Mouse (Mus musculus) liver, embryonic 15.5 days (tissue): Measurements from ENCODE around the gene Plcl2. TPM values are rescaled to one million over a fixed set of nuclear protein-coding genes. Genes with fewer than 3 reads are reported as not detected.

Source experiments
- ATAC-seq: fragments of 200-750 bp; cut with Nextera tagmentation; 2 replicates; pipeline ENCODE4 v1.8.0; 2017; ENCODE audit warnings: moderate number of reproducible peaks, mild to moderate bottlenecking, moderate library complexity; ENCODE audit not compliant: insufficient read depth
- H3K27ac ChIP-seq: fragments of 300-500 bp; sonication (generic); replicated peaks from 2 replicates; pipeline ENCODE4 v1.5.1; 2015; ENCODE audit warnings: mild to moderate bottlenecking, inconsistent platforms
- H3K27me3 ChIP-seq: fragments of 300-500 bp; sonication (generic); 2 replicates; pipeline ENCODE4 v1.6.1; 2015; ENCODE audit warnings: mild to moderate bottlenecking, inconsistent platforms
- H3K36me3 ChIP-seq: fragments of 300-500 bp; sonication (generic); replicated peaks from 2 replicates; pipeline ENCODE4 v1.6.1; 2015; ENCODE audit warnings: moderate library complexity, mild to moderate bottlenecking, inconsistent platforms
- H3K4me1 ChIP-seq: fragments of 300-500 bp; sonication (generic); replicated peaks from 2 replicates; pipeline ENCODE4 v1.6.1; 2015; ENCODE audit warnings: inconsistent platforms
- H3K4me2 ChIP-seq: fragments of 300-500 bp; sonication (generic); 2 replicates; pipeline ENCODE4 v1.6.1; 2015; ENCODE audit warnings: moderate library complexity, mild to moderate bottlenecking, inconsistent platforms
- H3K4me3 ChIP-seq: fragments of 300-500 bp; sonication (generic); replicated peaks from 2 replicates; pipeline ENCODE4 v1.5.1; 2015; ENCODE audit warnings: mild to moderate bottlenecking, inconsistent platforms
- H3K9ac ChIP-seq: fragments of 300-500 bp; sonication (generic); 2 replicates; pipeline ENCODE4 v1.6.1; 2015; ENCODE audit warnings: moderate library complexity, mild to moderate bottlenecking, inconsistent platforms
- H3K9me3 ChIP-seq: fragments of 300-500 bp; sonication (generic); replicated peaks from 2 replicates; pipeline ENCODE4 v1.6.1; 2016; ENCODE audit warnings: inconsistent platforms
- WGBS: fragments of 180-500 bp; shearing (Covaris S2); methylation state at CpG from one replicate; pipeline ENCODE4 v1.1.7; 2015; ENCODE audit warnings: mixed read lengths; ENCODE audit not compliant: insufficient replicate concordance; 5-methylcytosine and 5-hydroxymethylcytosine counted together
- polyA plus RNA-seq: library from polyadenylated mRNA; unstranded; fragments of >200 nt; fragmentation: Nextera tagmentation; extraction: Ambion mirVana; gene quantifications from 2 replicates; pipeline ENCODE4 v1.2.1, GENCODE M21; 2015

Plcl2 gene
- polyA plus RNA-seq, 1 experiment from 2014 or later: 1.6 TPM

GRCm38 (mm10) chr17:50503075-50503474 is 6.1 kb upstream of the Plcl2 start:
- no peak overlapping the region for H3K4me3 ChIP-seq
- H3K9me3 ChIP-seq: no peaks in the 10 kb centered on the region
- no peak for ATAC-seq
- H3K9ac ChIP-seq: no peak overlapping the region
- H3K27me3 ChIP-seq: peaks cover 8% of the 10 kb centered on the region; the same call in 1 of the 2 replicates
- no peak overlapping the region for H3K27ac ChIP-seq
- no peaks in the 10 kb centered on the region for H3K36me3 ChIP-seq
- 0 out of 2 replicates have a peak, but pooled peaks cover 4% of the 10 kb centered on the region for H3K4me1 ChIP-seq
- WGBS: 67% methylated on average over 7 of the region's 7 CpGs
- no peak overlapping the region for H3K4me2 ChIP-seq

GRCm38 (mm10) chr17:50504070-50504846 is 4.9 kb upstream of the Plcl2 start:
- Histone ChIP-seq H3K27me3 (peaks cover 18% of the 10 kb centered on the region), H3K4me2 (no peak overlapping the region), H3K4me3 (no peak overlapping the region), H3K9me3 (no peaks in the 10 kb centered on the region), H3K4me1 (peaks cover 12% of the 10 kb centered on the region), H3K9ac (no peak overlapping the region), H3K27ac (no peak overlapping the region), H3K36me3 (no peaks in the 10 kb centered on the region)
- WGBS: 34% methylated on average over 6 of the region's 6 CpGs
- ATAC-seq: no peak

DNA sequence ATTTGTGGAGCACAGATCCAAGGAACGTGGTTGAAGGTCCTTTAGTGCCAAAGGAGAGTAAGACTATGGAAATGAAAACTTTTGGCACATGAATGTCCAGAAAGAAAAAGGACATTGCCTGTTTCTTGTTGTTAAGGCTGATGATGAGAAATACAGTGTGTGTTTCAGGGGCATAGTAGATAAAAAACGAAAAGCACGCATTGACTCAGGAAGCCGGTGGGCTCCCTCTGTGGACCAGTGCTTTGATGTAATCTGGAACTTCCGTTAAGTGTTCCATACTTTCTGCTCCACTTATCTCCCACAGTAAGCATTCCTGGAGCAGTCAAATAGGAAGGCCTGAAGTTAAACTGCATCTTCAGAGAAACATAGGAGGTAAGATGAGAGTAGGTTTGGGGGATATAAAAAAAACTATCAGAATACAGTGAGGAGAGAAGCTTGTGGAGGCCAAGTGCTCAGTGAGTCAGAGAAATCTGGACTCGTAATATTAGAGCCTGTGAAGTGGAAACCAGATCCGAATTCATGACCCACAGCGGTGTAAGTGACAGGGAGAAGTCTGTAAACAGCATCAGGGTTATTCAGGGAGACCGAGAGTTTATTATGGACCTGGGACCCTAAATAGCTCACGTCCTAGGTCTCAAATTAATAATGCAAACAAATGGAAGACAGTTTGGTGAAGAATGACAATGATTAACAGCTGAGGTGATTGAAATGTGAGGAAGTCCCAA is 3.1 kb upstream of the Plcl2 start:
- Histone ChIP-seq H3K27ac (no peak overlapping the region), H3K36me3 (no peaks in the 10 kb centered on the region), H3K4me3 (no peak overlapping the region), H3K27me3 (peaks cover 26% of the 10 kb centered on the region), H3K9me3 (no peaks in the 10 kb centered on the region), H3K9ac (no peak overlapping the region), H3K4me1 (peaks cover 26% of the 10 kb centered on the region), H3K4me2 (no peak overlapping the region)
- no peak for ATAC-seq
- WGBS: 46% methylated on average over 10 of the region's 10 CpGs

DNA sequence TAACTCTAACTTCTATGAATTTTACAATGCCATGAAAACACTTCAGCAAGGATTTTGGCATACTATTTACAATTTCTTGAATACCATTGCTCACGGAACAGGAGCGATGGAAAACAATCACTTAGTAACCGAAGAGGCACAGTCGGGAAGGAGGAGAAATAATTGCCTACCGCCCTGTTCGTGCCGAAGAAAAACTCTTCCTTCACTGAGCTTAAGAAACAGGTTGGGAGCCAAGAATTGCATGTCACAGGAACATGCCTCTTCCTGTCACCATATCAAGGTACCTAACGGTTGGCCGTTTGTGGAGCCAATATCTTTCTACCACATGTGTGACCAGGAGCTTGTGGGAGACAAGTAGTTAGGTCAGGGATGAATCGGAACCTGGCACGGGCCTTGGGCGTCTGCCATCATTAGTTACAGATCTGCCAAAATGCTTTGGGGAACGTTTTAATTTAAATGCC is 2.3 kb upstream of the Plcl2 start:
- no peak overlapping the region for H3K4me3 ChIP-seq
- 45% methylated on average over 13 of the region's 13 CpGs for WGBS
- H3K4me1 ChIP-seq: peaks cover 30% of the 10 kb centered on the region
- H3K27ac ChIP-seq: no peak overlapping the region
- H3K9me3 ChIP-seq: no peaks in the 10 kb centered on the region
- H3K4me2 ChIP-seq: no peak overlapping the region
- no peak overlapping the region for H3K9ac ChIP-seq
- no peaks in the 10 kb centered on the region for H3K36me3 ChIP-seq
- H3K27me3 ChIP-seq: peaks cover 26% of the 10 kb centered on the region
- ATAC-seq: no peak

DNA sequence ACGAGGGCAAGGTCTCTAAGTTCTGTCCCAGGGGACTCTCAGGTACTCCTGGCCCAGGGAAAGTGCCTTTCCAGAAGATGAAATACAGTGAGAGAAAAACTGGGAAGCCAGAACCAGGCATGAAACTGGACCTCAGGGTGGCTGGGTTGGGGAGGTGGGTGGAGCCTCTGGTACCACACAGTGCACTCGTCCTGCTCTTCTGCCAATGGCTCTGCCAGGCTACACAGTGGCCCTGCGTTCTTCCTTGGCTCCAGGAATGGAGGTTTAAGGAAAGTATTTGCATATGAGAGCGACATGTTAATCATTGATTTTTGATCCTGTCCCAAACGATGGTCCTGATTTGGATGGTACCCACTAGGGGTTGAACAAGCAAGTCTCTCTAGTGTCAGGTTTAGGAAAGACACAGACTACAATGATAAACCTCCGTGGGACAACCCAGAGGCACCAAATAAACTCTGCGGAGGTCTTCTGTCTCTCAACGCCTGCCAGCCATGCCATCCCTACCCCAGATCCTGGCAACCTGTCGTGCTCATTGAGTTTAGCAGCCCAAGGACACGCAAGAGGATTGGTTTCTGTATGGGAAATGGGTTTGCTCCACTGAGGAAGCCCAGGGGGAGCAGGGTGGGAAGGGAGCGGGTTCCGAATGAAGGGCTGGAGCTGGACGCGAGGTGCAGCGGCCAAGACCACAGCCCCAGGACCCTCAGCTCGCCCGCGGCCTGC is 988 bp upstream of the Plcl2 start:
- peak overlapping the region; percentile 66 for H3K9ac ChIP-seq
- H3K9me3 ChIP-seq: no peaks in the 10 kb centered on the region
- H3K27me3 ChIP-seq: peaks cover 26% of the 10 kb centered on the region
- 22% methylated on average over 18 of the region's 18 CpGs for WGBS
- peak overlapping the region; percentile 87 for H3K4me2 ChIP-seq
- no peaks in the 10 kb centered on the region for H3K36me3 ChIP-seq
- H3K27ac ChIP-seq: no peak overlapping the region
- H3K4me3 ChIP-seq: peak overlapping the region; percentile 76
- peaks cover 32% of the 10 kb centered on the region for H3K4me1 ChIP-seq
- ATAC-seq: no peak

- no peaks in the 10 kb centered on the region for H3K36me3 ChIP-seq
- H3K4me2 ChIP-seq: peak overlapping the region; percentile 87
- peak overlapping the region; percentile 66 for H3K9ac ChIP-seq
- peak overlapping the region; percentile 59; the same call in 1 of the 2 replicates for H3K27ac ChIP-seq
- peak overlapping the region; percentile 76 for H3K4me3 ChIP-seq
- H3K4me1 ChIP-seq: peaks cover 32% of the 10 kb centered on the region
- under 1% methylated on average over 55 of the region's 72 CpGs for WGBS
- peak; percentile 72 for ATAC-seq
- no peaks in the 10 kb centered on the region for H3K9me3 ChIP-seq
- peaks cover 26% of the 10 kb centered on the region for H3K27me3 ChIP-seq
Observed at GRCm38 (mm10) chr17:50508775-50509250, 390 bp upstream of the Plcl2 start.

DNA sequence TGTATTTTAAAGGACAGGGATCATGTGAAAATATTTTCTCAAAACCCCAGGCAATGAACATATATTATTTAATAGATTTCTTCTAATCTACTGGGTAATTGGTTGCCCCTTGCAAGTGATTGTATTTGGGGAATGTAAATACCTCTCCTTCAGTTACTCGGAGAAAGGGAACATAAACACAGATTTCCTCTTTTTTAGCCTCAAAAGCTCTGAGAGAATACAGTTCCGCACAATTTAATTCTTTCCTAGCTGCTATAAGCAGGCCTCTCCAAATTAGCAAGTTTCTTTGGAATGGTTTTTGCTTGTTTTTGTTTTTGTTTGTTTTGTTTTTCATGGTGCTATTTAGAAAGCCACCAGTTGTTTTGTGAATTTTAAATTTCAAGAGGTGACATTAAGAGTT is 1.1 kb downstream of the Plcl2 start:
- Histone ChIP-seq H3K9me3 (no peaks in the 10 kb centered on the region), H3K36me3 (no peaks in the 10 kb centered on the region), H3K27me3 (peaks cover 26% of the 10 kb centered on the region), H3K4me1 (peaks cover 32% of the 10 kb centered on the region), H3K4me3 (peak overlapping the region; percentile 76), H3K4me2 (peak overlapping the region; percentile 87), H3K9ac (0 out of 2 replicates have a peak overlapping the region, but pooled peaks have one; percentile 66), H3K27ac (peak overlapping the region; percentile 59; the same call in 1 of the 2 replicates)
- ATAC-seq: no peak
- WGBS: 37% methylated on average over 2 of the region's 2 CpGs

DNA sequence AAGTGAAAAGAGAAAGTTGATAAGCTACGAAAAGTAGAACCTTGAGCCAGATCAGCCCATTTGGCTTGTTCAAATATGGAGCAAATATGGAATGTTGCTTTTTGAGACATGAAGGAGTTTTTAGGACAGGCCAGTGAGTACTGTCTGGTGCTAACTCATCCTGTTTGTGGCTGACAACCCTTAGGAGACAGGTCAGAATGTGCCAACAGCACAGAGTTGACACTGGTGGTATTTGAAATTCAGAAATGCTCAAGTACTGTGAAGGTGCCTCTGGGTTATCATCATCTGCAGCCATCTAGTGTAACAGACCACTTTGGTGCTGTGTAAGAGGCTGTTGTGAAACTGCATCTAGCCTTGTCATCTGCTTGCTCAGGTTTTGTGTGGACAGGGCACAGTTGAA is 1.5 kb downstream of the Plcl2 start:
- no peak for ATAC-seq

GRCm38 (mm10) chr17:50512222-50512621 is 3.0 kb downstream of the Plcl2 start:
- H3K4me2 ChIP-seq: no peak overlapping the region
- ATAC-seq: no peak
- peaks cover 32% of the 10 kb centered on the region for H3K4me1 ChIP-seq
- no peak overlapping the region for H3K27ac ChIP-seq
- no peak overlapping the region for H3K9ac ChIP-seq
- H3K27me3 ChIP-seq: peaks cover 22% of the 10 kb centered on the region
- H3K4me3 ChIP-seq: no peak overlapping the region
- no peaks in the 10 kb centered on the region for H3K9me3 ChIP-seq
- no peaks in the 10 kb centered on the region for H3K36me3 ChIP-seq
- WGBS: 74% methylated on average over 5 of the region's 5 CpGs

More for the DNA sequence above, 1.5 kb downstream of the Plcl2 start:
- peaks cover 32% of the 10 kb centered on the region for H3K4me1 ChIP-seq
- peaks cover 26% of the 10 kb centered on the region for H3K27me3 ChIP-seq
- WGBS: 27% methylated on average over 1 of the region's 1 CpGs
- peak overlapping the region; percentile 87 for H3K4me2 ChIP-seq
- peak overlapping the region; percentile 76 for H3K4me3 ChIP-seq
- H3K27ac ChIP-seq: peak overlapping the region; percentile 48; the same call in 1 of the 2 replicates
- H3K36me3 ChIP-seq: no peaks in the 10 kb centered on the region
- no peaks in the 10 kb centered on the region for H3K9me3 ChIP-seq
- no peak overlapping the region for H3K9ac ChIP-seq

DNA sequence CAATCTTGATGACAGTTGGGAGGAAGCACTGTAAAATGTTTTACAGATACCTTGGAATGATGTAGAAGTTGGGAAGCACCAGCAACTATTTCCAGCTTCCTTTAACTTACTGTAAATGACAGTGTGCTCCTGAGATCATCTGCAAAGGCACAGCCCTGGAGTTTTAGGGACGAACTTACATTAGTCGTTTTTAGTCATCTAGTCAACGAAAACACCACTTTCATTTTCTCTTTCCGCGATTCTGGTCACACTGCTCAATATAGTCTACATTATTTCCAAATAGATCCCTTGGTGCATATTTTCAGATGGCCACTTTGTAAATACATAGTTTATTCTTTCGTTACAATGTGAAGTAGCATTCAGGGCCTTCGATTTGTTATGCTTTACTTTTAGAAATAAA is 3.6 kb downstream of the Plcl2 start:
- no peaks in the 10 kb centered on the region for H3K36me3 ChIP-seq
- ATAC-seq: no peak
- peaks cover 31% of the 10 kb centered on the region for H3K4me1 ChIP-seq
- no peaks in the 10 kb centered on the region for H3K9me3 ChIP-seq
- no peak overlapping the region for H3K9ac ChIP-seq
- H3K27me3 ChIP-seq: peaks cover 21% of the 10 kb centered on the region
- no peak overlapping the region for H3K27ac ChIP-seq
- WGBS: 75% methylated on average over 7 of the region's 7 CpGs
- H3K4me3 ChIP-seq: no peak overlapping the region
- H3K4me2 ChIP-seq: no peak overlapping the region
